Mouse (Mus musculus) frontal cortex, postnatal 10 days (tissue): ENCODE data around the gene Vat1.
"Not testable (repeated sequence)": the region's sequence is repeated elsewhere in the genome, so short reads cannot be mapped to it uniquely, and the experiment has no call there.

ENCODE experiments used
- DNase-seq, 2 experiments: peaks; one replicate each; pipeline ENCODE4 v3.0.0; 2022; ENCODE audit warnings: low spot score in 2 of 2, mixed read lengths in 1 of 2

Gene Vat1

DNA sequence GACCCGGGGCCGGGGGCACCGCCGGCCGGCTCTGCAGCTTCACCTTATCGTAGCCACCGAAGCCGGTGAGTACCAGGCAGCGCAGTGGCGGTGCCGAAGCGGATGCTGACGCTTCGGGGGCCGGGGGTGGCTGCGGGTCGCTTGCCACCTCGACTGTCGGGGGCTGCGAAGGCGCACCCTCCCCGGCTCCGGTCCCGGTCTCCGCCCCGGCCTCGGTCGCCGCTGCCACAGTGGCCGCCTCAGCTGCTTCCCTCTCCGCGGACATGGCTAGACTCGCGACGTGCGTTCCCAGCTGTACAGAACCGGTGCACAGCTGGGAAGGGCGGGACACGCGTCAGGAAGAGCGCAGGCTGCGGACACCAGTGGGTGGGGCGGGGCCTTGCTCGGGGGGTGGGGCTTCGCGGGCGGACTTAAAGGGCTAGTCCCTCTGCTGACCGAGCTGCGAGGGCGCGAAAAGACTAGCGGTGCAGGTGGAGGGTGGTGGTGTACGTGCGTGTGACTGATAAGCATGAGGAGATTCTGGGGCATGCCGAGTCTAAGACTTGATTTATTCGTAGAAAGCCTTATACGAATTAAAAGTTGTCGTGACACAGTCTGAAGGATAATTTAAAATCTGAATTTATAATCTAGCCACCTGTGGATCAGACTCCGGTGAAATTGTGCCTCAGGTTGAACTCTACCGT lies at the start of gene Vat1:
Vat1 (minus strand) TSS at position 362 of the 683 bp plus-strand sequence.
- peak in 1 of 2 experiments; percentile 70 for DNase-seq

DNA sequence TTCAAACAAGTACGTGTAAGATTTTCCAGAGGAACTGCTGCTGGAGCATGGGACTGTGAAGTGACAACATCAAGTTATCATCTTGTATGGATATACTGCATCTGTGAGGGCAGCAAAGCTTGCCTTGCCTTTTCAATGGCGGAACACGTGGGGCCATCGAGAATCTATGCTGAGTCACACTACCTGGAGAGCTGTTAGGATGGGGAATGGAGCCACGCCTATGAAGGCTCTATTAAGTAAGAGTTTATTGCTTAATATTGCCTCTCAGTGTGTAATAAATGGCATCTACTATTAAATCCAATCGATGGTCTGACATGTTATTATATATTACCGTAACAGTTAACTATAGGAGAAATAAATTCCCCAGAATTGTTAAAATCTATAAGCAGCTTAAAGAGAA lies 41.1 kb upstream of the Vat1 start:
- no peak for DNase-seq

DNA sequence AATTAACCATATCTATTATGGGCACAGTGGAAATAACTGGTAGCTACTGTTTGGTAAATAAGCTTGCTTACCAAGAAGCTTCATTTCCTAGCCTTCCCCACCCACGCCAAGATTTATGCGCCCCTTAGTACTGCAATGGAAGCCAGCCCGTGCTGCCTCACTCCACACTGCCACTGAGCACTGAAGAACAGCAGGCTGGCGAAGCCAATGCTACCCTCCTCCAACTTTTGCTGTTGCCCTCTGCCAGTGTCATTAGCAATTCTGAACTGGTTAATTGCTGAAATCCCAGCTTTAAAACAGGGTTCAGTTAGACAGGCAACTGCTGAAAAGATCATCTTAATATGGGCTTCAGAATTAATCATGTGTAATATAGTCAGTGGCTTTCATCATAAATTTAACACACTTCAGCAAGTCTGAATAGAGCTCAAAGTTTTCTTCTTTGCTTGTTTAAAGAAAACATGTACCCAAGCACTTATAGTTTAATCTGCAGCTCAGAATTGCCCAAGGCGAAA lies 40.3 kb upstream of the Vat1 start:
- peak in 1 of 2 experiments; percentile 20 for DNase-seq

DNA sequence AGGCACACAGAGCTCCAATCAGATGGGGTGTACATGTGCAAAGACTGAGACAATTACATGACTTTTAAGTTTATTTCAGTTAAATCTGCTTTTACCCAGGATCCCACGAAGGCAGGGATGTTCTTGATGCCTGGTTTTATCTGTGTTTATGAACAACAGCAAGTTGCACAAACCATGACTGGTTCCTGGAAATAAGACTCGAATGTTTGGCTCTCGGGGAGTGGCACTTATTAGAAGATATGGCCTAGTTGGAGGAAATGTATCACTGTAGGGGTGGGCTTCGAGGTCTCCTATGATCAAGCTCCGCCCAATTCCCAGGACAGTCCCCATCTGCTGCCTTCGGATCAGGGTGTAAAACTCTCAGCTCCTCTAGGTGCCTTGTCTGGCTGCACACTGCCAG lies 20.1 kb upstream of the Vat1 start:
- DNase-seq: no peak

DNA sequence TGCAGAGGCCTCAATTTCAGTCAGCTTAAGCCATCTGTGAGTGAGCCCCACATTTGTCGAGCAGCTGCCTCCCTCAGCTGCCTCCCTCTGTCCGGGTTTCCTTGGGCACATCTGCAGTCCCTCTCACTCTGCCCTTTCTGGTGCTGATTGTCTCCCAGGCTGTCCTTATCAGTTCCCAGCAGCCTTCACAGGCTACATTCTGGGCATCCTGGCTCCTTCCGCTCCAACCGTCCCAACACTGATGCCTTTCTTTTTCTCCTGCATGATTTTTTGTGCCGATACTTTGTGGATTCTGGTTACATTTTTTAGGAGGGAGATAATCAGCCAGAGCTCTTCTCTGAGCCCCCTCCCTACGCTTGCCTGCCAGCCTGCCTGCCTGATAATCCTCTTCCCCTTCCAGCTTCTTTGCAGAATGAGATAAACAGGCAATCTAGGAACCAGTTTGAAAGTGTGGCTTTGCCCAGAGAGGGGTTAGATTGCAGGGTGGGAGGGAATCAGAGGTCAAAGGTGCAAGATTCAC lies 19.5 kb upstream of the Vat1 start:
- no peak for DNase-seq

DNA sequence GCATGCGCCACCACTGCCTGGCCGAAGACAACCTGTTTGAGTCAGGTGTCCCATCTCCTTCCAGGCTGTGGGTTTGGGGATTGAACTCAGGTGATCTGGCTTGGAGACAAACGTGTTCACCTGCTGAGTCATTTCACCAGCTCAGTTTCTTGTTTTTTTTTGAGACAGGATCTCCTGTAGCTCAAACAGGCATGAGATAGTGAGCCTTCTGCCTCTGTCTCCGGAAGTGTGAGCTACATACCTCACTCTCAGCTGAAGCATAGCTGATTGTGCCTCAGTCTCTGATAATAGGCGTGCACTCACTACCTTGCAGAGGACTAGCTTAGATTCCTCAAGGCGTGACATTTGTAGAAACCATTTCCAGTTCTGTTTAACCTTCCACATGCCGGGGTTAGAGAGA lies 18.8 kb upstream of the Vat1 start:
- no peak for DNase-seq

DNA sequence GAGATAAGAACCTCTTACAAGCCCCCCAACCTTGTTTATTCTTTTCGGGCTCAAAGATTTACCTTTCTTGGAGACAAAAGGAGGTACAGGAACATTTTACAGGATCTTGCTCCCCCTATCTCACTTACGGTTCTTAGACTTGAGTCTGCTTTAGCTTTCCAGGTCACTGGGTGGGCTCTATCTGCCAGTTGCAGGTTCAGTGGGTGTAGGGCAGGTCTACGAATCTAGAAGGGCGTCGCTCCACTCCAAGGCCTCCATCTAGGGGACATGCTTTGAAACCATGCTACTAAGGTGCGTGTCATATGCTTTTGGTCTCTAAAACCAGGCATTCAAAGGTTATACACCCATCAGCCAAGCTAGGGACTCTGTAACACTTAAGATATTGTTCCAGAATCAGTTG lies 18.2 kb upstream of the Vat1 start:
- no peak for DNase-seq

DNA sequence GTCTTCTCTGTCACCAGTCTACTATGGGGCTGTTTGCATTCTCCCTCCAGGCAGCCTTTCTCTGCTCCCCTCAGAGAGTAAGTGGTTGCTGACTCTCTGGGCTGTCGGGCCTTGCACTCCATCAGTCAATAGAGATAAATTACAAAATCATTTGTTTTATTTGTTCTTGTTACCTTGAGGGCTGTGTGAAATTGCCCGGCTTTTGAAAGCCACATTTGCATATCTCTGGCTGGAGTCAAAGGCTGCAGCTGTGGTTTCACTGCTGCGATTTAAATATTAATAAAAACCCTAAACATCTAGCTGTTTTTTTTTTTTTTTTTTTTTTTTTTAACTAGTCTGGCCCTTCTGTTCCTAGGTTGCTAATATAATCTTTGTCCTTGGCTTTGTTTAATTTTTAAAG lies 17.8 kb upstream of the Vat1 start:
- no peak for DNase-seq

DNA sequence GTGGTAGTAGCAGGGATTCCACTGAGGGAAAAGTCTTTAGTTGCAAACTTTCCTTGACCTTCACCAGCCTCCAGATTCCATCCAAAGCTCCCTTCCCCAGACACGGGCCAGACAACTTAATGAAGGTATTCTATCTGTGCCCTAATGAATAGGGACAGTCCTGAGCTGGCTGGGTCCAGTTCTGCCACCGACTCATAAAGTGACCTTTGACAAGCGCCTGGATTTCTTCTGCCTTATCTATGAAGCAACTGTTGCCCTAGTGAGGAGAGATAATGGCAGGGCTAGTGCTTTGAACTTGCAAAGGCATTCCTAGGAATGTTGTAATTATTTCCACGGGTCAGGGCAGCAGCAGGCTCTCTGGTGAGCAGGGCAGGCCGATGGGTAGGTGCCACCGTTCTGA lies 14.9 kb upstream of the Vat1 start:
- DNase-seq: no peak

DNA sequence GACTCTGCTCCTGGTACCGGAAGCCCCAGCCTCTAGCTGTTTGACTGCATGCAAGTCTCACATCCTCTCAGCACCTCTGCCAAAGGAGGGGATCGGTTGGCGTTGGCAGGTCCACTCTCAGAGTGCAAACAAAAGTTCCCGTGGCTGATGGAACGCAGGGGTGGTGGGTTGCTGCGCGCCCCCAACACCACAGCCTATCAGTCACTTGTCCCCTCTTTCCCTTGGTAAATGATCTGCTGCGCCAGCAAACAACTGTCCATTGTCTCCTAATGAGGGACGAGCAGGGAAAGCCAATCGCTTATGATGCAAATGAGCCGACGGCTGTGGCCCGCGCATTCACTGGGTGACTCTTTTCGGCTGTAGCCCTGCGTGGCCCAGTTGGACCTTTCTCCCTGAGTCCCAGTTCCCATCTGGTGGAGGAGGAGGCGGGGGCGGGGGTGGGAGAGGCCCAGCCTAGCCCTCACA lies 13.2 kb upstream of the Vat1 start:
- DNase-seq: no peak

DNA sequence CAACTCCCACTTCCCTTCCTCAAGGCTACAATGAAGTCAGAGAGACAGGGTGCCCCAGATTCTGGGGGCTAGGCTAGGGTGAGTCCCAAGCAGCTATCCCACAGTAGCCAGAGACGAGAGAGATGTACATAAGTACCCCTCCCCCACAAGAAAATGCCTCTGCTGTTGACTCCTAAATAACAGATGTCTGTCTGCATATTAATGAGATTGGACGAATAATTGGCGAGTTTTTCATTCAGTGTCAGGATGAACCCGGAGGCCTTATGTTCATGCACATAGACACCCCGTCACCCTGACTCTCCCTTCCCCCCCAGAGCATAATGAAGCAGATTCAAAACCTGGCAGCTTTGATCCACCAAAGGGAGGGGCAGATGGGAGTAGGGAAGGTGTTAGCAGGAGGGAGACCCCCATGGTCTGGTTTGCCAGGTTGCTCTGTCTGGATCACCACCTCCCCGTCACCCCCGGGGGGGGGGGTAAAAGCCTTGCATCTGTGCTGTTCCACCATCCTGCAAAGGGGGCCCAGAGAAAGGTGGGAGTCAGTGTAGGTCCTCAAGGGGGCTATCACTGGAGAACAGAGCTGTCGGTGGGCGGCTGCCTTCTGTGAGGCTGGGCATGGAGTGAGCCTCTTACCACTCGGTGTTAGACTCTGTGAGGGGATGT lies 11.7 kb upstream of the Vat1 start:
- no peak for DNase-seq

DNA sequence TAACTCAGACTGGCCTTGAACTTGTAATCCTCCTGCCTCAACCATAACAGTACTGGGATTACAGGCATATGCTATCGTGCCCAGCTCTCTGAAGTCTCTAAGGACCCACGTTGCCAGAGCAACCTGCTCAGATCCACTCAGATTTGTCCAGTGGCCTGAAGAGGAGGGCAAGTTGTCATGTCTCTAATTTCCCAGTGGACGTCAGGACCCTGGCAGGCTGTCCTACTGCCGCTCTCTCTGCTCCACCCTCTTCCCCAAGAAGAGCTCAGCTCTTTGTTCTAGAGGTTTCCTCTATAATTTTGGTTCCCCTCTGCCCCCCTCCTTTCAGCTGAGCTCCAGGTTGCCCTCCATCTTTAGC lies 11.1 kb upstream of the Vat1 start:
- DNase-seq: no peak

DNA sequence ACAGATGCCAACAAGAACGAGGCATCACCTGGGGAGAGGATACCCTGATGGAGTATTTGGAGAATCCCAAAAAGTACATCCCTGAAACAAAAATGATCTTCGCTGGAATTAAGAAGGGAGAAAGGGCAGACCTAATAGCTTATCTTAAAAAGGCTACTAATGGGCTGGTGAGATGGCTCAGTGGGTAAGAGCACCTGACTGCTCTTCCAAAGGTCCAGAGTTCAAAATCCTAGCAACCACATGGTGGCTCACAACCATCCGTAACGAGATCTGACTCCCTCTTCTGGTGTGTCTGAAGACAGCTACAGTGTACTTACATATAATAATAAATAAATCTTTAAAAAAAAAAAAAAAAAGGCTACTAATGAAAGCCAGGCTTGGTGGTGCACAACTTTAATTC lies 10.3 kb upstream of the Vat1 start:
- not testable (repeated sequence) for DNase-seq

DNA sequence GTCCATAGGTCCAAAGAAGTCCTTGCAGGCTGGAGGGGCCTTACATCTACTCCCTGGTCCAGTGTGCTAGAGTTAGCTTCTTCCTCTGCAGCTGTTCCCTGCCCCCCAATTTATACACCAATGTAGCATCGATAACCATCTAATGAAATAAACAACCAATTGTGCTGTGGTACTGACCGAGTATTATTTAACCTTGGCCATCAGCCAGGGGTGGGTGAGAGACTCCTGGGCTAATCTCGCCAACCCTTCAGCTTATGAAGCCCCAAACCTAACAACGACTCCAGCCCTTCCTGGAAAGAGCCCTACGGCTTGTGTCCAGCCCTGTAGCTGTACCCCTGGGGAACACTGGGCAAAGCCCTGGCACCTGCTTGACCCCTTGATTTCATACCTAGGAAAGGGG lies 8.3 kb upstream of the Vat1 start:
- no peak for DNase-seq

DNA sequence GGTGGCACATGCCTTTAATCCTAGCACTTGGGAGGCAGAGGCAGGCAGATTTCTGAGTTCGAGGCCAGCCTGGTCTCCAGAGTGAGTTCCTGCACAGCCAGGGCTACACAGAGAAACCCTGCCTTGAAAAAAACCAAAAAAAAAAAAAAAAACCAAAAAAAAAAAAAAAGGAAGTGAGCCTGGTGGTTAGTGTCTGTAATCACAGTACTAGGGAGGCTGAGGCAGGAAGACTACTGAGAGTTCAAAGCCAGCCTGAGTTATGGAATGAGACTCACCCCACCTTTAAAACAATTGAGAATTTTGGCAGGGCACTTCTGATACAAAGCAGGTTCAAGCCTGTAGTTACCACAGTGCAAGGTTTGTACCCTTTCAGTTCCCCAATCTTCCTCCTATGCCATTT lies 7.7 kb upstream of the Vat1 start:
- DNase-seq: not testable (repeated sequence)

DNA sequence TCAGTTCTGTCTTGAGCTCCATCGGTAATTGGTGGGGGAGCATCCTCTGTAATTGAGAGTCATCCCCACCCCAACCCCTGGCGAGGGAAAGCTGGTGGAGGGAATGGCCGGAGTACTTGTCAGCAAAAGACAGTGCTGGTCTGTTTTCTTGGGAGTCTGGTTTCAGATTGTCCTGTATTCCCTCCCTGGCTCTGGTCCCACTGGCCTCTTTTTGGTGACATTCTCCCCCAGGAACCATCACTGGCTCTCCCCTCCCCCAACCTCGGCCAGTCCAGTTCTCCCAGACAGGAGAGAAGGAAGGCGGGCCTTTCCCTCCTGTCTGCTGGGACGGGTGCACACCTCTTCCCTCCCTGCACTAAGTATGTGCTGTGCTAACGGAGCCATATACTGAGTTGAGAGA lies 6.3 kb upstream of the Vat1 start:
- DNase-seq: peak in 1 of 2 experiments; percentile 55

DNA sequence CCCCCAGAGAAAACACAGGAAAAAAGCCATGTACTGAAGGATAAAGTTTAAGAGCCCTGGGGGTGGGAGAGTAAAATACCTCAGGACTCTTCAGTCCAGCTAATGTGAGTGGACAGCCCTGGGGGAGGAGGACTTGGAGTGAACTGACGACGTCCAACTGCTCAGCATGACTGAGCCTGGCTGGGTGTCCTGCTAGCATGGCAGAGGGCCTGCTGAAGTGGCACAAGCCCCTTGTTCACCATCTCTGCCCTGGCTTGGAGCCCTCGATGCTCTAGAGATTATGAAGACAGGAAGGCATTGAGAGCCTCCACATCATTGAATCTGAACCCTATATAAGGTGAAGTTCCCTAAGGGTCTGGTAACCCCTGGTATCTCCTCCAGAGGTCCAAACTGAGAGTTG lies 5.9 kb upstream of the Vat1 start:
- DNase-seq: no peak

DNA sequence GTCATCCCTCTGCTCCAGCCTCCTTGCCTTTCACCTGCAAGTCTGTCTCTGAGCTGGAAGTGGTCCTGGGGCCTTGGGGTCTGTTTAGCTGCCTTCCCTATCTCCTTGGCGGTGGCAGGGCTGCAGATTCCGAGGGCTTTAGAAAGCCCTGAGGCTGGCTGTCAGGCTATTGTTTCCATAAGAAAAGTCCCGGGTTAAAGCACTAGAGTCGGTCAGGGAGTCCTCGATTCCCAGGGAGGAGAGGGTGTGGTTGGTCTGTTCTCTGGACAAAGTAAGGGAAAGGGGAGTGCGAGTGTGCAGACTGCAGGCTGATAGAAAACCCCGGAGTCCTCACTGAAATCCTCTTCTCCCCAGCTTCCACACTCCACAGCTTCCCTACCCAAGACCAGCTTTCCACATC lies 4.2 kb upstream of the Vat1 start:
- no peak for DNase-seq

DNA sequence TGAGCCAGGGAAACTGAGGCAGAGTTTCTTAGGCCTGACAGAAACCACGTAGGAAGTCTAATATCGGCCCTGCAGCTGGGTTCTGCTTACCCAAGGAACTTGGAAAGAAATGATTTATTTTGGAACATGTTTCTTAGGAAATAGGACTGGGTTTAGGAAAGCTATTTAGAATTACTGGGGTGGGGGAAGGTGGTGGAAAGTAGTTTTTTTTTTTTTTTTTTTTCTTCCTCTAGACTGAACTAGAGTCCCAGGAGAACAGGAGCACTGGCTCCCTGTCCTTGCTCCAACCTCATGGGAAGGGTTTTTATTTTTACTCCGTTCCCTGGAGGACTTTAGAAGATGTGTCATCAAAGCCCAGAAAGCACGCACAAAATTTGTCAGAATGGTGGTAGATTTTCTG lies 3.1 kb upstream of the Vat1 start:
- no peak for DNase-seq

DNA sequence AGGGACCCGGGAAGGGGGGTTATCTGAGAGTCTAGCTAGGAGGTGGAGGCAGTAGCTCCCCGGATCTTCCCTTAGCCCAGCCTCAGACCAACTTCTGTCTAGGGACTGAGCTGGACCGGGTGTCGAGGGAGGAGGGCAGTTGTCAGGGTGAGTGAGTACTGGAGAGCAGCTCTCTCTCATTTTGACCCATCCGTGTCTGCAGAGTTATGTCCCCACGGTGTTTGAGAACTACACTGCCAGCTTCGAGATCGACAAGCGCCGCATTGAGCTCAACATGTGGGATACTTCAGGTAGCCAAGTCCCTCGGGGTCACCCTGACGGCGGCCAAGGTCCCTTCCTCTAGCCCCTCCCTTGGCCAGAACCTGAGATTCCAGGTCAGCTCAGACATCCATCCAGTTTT lies 2.7 kb upstream of the Vat1 start:
- DNase-seq: no peak

DNA sequence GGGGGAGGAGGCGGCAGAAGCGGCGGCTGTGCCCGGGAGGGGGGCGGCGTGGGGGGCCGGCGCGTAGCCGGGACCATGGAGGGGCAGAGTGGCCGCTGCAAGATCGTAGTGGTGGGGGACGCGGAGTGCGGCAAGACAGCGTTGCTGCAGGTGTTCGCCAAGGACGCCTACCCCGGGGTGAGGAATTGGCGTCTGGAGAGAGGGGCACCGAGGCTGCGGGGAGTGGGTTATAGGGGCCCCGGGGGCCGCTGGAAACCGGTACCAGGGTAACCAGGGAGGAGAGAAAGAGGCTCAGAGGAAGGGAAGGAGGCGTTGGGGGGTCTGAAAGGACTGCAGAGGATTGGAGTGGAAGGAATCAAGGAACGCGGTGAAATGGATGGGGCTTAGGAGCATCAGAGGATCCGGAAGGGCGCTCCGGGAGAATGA lies 2.2 kb upstream of the Vat1 start:
- no peak for DNase-seq

DNA sequence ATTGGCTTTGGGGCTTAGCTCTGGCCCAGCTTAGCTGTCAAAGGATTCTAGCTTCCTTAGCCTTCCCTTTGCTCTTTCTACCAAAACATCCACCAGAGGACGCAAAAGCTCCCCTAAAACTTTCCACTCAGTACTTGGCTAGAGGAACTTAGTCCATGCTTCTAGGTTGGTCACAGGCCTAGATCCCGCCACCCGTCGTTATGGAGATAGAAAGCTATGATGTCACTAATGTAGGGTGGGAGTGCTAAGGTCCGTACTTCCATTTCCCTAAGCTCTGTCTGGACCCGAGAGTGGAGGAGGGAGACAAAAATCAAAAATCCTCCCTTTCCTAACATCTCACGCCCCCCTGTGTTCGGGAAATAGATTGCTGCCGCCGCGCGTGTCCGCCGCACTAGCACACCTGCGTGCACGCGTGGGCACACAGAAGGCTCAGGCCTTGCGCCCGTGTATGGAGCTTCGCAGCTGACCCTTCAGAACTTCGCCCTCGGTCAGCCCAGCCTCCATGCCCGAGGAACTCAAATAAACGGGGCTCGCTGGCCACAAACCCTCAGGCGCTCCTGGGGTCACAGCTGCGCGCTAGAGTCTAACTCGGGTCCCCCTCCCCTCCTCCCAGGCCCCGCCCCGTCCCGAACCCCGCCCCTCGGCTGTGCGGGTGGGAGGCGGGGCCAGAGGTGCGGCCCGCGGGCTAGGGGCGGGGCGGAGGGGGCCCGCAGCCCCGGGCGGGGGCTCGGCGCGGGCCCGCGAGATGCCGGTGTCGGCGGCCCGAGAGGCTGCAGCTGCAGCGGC lies 1.6 kb upstream of the Vat1 start:
- peak; percentile 69 to 72 for DNase-seq
